Mouse (Mus musculus) adrenal gland (tissue): ENCODE measurements around the gene C1ra.
"Not testable (repeated sequence)": the region's sequence is repeated elsewhere in the genome, so short reads cannot be mapped to it uniquely, and the experiment has no call there.

Experiments
- intact Hi-C: fragments of 180-260 bp; cut with DNase I; formaldehyde crosslinking; loops from one replicate; pipeline ENCODE4 v1.15.1; 2025

C1ra gene

DNA sequence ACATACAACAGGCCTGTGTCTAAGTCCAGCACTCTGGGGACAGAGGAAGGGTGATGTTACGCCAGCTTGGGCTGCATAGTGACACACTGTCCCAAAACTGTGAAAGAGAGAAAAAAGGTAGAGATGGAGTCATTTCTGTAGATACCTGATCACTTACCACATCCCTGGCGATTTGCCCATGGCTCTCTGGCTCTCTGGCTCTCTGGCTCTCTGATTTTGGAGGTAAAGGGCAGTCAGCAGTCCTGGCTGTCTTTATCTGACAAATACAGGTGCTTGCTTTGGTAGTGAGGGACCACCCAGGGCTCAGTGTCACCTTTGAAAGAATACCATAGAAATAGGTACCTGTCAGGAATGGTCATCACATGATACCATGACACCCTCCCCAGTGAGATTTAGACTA lies 29.0 kb downstream of the C1ra start:
- intact Hi-C loops, result loop anchor here (5.0 kb wide), 3 partner anchors 44 to 279 kb away; no protein-coding TSS in a partner anchor

DNA sequence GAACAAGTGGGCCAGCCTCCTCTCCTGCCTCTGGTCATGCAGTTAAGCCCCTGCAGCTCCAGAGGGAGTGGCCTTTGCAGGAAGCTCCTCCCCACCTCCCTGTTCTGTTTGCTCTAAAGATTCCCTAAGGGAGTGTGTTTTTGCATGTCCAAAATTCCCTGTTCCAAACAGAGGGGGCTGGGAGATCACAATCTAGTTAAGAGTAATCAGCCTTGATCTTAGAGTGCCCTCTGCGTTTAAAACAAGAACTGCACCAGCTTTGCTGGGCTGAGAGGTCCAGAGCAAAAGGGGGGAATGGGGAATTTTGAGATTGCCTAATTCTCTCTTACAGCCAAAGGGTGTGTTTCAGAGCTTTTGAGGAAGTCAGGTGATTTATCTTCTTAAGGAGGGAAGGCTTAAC lies 30.1 kb downstream of the C1ra start, which contains the start of gene C1s1:
Gene C1s1, minus strand, starts transcription at position 76 of the 400 bp plus-strand sequence.
- intact Hi-C loops, result loop anchor here (5.0 kb wide), 3 partner anchors 45 to 280 kb away; no protein-coding TSS in a partner anchor

DNA sequence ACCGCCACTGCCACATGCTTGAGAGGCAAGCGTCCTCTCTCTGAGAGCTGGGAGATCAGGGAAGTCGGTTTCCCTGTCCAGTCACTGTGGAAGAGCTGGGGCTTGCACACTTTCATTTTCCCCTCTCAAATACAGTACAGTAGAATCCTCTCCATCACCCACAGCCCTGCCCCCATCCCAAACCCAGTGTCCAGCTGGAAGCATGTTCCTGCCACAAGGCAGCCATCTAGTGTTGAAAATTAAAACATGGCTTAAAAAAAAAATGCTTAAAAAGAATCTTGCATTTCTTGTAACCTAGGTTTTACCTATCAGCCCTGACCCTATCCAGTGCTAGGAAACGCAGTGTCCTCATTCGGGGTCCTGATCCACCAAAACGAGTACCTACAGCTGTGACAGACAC lies 32.3 kb downstream of the C1ra start:
- intact Hi-C loops, result loop anchor here (5.0 kb wide), 3 partner anchors 47 to 282 kb away; no protein-coding TSS in a partner anchor

DNA sequence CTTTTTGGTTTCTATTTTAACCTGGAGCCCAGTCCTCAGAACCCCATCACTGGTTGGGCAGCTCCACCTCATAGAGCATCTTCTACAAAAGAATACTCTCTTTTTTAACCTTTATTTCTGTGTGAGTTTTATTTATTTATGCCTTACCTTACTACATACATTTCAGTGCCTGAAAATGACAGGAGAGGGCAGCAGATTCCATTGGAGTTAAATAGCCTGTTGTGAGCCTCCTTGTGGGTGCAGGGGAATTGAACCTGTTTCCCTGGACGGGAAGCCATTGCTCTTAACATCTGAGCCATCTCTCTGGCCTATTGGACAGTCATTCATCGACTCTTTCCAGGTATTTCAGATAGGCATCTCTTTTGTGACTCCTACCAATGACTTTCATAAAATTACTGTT lies 33.2 kb downstream of the C1ra start:
- intact Hi-C loops, result no loop called here

DNA sequence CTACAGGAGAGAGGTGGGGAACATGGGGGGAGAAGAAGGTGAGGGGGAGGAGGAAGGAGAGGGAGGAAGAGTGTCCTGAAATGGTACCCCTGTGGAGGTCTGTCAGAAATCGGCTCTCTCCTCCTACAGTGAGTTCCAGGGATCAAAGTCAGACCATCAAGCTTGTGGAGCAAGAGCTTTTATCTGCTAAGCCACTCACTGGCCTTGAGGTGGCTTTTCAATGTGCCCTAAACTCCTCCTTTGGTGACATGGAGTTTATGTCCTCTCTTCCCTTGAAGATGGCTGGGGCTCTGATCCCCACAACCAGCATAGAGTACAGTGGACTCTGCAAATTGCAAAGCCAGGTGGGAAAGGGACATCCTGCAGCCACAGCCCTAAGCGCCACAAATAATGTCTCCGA lies 35.8 kb downstream of the C1ra start:
- intact Hi-C loops, result not testable (repeated sequence)

DNA sequence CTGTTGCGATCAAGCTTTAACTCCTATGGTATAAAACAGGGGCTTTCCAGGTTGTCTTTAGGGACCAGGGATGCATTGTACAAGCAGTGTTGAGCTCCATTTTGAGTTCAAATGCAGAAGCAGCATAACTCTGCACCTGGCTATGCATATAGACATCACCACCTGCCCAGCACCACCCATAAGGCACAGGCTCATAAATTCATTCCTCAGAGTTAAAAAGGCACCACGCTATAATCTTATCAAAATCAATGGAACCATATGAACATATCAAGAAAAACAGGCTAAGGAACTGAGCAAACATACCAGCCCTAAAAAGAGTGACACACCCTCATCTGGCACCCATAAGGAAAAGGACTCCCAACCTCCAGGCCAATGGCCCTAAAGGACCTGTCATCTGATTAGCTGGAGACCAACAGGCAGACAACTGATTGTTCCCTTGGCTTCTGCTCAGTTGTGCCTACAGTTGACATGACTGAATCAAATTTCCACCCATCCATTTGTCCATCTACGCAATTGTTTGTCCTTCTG lies 36.9 kb downstream of the C1ra start:
- intact Hi-C loops, result no loop called here

DNA sequence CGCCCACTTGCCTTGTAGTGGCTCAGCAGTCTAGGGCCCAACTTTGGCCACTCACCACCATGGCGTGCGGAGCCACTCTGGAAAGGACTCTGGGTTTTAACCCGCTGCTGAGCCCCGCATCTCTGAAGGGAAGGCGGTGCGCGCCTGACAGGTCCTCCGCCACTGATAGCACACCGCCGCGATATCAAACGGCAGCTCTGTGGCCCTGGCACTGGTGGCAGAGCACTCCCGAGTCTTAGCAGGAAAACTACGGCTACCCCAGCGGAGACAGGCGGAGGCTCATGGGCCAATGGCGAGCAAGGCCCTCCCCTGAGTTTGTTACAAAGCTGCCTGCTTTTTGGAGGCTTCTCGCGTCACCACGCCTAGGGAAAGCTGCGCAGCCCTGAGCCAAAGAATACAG lies 40.6 kb downstream of the C1ra start:
- intact Hi-C loops, result no loop called here

DNA sequence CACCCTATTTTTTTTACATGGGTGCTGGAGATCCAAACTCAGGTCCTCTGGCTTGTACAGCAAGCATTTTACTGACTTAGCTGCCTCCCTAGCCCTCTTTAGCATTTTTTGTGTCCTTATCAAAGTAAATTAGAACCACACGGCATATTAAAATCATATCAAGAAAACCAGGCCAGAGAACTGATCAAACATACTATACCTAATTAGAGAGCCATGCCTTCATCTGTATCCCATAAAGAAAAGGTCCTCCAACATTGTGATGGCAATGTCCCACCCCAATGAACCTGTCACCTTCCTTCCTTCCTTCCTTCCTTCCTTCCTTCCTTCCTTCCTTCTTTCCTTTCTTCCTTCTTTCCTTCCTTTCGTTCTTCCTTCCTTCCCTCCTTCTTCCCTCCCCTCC lies 43.8 kb downstream of the C1ra start:
- intact Hi-C loops, result not testable (repeated sequence)

DNA sequence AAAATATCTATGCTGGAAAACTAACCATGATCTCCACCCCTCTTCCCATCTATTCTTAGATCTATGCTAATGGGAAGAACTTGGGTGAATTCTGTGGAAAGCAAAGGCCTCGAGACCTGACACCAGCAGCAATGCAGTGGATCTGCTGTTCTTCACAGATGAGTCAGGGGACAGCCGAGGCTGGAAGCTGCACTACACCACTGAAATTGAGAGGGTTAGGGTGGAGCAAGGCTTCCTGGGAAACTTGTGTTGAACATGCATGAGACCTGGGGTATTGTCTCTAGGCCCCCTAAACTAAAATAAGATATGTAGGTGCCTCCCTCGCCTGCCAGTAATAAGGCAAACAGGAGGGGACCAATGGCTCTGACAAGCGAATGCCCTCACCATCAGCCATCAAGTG lies 49.0 kb downstream of the C1ra start:
- intact Hi-C loops, result not testable (repeated sequence)

DNA sequence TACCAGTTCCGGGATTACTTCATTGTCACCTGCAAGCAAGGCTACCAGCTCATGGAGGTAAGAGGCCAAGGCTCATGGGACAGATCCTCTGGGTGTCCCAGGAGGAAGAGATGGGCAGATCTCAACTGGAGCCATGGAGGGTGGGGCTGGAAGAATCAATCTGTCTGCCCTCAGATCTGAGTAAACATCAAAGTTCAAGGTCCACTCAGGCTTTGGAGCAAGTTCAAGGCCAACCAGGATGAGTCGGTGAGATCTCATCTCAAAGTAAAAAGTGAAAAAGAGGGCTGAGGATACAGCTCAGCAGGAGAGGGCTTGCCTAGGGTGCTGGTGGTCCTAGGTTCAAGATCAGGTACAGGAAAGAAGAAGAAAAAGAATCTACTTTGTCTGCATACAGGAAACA lies 49.4 kb downstream of the C1ra start:
- intact Hi-C loops, result not testable (repeated sequence)

DNA sequence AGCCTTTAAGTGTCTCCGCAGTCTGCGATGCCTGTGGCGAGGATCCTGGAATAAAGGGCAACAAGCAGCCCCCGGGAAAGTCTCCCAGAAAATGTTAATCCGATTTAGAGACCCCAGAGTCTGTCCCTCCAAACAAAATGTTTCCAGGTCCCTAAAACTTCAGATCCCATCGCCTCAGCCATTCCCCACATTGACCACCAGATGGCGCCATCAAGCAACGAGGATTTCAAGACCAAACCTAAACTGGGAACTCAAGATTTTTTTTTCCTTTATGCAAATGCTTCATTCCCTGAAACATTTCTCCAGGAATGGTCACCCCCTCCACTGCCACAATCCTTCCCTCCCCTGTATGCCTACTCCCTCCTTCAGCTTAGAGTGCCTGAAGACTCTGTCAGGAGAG lies 57.8 kb downstream of the C1ra start, which contains the start of gene C1rb:
Gene C1rb, plus strand, starts transcription at position 269 of the 400 bp plus-strand sequence.
- intact Hi-C loops, result loop anchor here (5.0 kb wide), 1 partner anchor 67 kb away; the partner anchor contains the start of gene C1s2
